Mouse (Mus musculus) T-helper 17 cell (primary cell): ENCODE measurements around the gene Spon1.

Source experiments
- in situ Hi-C, 2 experiments: fragments of 300-600 bp; cut with MboI, MseI; formaldehyde crosslinking; loops; 1 replicate in 1 of 2; 2 replicates in 1 of 2; pipeline ENCODE4 v1.15.1; 2025; ENCODE audit warnings: high pct_unique_total_duplicates in 2 of 2

Spon1 gene

DNA sequence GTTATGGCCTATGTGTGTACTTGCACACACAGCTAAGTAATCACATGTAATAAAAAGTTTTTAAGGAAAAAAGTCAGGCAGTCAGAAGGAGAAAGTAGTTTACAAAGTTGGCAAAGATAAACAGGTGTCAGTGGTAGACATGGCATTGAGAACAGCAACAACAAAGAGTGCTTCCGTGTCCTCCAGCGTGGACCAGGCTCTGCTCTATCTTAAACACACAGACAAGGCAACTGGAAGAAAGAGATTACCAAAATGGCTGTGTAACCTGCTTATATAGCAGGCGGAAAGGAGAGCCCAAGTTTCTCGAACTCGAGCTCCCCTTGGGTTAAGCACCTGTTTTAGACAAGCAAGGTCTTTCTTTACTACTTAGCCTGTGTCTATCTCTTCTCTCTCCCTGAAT is 314.5 kb downstream of the Spon1 start:
- in situ Hi-C loops: loop anchor here in 1 of 2 experiments (25.0 kb wide), 1 partner anchor 407 kb away; no protein-coding TSS in a partner anchor

DNA sequence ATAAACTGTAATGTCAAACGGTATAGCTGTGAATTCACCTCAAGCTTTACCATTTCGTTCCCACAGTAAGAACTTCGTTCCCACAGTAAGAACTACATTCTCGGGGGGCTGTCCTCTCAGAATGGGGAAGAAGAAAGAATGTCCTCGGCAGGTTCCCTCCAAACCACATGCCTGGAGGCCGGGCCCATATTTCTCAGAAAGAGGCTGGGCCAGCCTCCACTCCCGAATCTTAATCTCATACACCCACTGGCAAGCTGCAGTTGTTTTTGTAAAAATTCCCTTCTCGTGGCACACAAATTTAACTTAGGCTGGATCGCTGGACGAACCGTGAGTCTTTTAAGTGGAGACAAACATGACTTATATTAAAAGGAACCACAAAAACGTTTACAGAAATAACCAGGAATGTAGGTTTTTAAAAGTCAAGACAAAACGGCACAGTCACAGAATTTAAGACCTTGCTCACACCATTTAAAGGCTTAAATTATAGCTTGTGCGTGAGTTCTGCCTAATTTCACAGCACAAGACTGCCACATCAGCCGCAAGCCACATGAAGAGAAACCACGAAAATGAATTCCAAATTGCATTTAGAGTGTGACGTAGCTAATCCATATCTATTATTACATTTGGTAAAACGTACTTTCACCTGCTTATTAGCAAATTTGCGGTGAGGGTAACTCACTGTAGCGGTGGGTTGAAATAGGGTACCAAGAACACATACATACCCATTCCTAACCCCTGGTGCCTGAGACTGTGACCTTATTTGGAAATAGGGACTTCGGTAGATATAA is 316.0 kb downstream of the Spon1 start:
- in situ Hi-C loops: loop anchor here in 1 of 2 experiments (25.0 kb wide), 1 partner anchor 405 kb away; no protein-coding TSS in a partner anchor

- in situ Hi-C loops: loop anchor here in 1 of 2 experiments (25.0 kb wide), 1 partner anchor 404 kb away; no protein-coding TSS in a partner anchor
Measured at GRCm38 (mm10) chr7:114083088-114083487, 317.3 kb downstream of the Spon1 start.

- in situ Hi-C loops: loop anchor here in 1 of 2 experiments (25.0 kb wide), 1 partner anchor 404 kb away; no protein-coding TSS in a partner anchor
Measured at GRCm38 (mm10) chr7:114083760-114084159, 318.0 kb downstream of the Spon1 start.

DNA sequence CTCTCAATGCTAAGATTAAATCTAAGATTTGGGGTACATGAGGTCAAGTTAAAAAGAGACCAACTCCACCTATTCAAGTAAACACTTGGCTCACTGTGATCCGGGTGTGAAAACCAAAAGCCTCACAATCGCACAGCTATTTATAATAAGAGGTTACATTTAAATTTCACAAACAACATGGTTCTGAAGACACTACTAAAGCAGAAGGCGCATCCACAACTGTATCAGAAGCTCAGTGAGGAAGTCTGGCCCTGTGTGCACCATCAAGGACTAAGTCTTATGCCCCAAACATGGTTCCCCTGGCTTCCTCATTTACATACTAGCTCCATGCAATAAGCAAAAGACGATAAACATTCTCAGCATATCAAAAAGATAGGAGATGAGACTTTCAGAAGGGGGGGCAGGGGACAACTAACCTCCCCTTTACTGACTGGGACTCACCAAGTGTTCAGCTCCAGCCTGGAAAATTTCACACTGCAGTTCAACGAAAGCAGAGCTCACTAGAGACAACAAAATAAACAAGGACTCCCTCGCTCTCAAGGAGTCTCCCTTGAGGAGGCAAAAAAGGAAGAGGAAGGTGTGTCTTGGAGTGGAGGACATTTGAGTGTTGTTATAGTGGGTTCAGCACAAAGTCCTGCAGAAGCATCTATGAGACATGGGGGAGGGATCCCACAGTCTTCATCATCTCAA is 320.4 kb downstream of the Spon1 start:
- in situ Hi-C loops: loop anchor here in 1 of 2 experiments (25.0 kb wide), 1 partner anchor 401 kb away; no protein-coding TSS in a partner anchor

- in situ Hi-C loops: loop anchor here in 1 of 2 experiments (25.0 kb wide), 1 partner anchor 400 kb away; no protein-coding TSS in a partner anchor
Measured at GRCm38 (mm10) chr7:114087341-114087740, 321.5 kb downstream of the Spon1 start.

DNA sequence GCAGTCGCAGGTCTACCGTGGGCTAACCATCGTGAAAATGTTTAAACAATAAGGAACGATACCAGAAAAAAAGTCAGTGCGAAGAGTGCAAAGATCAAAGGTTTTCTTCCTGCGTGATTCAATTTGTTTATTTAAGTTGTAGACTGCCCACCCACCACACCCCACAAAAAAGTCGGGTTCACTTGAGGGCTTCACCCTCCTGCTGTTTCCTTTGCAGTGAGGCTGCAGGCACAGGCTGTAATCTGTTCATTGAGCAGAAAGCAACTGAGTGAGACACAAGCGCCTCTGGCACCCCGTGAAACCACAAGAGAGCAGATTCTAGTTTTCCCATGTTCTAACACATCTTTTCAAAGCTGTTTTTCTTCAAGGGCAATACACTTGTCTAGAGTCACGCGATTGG is 322.2 kb downstream of the Spon1 start:
- in situ Hi-C loops: loop anchor here in 1 of 2 experiments (25.0 kb wide), 1 partner anchor 399 kb away; no protein-coding TSS in a partner anchor

DNA sequence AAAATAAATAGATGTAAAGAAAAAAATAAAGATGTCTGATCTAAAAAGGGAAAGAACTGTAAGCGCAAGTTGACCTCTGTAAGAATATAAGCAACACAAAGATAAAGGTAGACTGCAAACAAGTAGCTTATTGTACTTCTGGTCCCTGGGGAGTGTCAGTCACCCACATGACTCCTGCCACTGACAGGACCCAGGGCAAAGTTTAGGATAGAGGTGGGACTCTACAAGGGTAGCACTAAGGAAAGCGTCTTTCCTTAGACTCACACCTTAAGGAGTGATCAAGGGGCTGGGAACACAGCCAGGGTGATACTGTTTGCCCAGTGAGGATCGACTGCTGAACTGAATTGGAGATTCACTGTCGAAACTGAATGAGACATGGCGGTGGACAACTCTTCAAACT is 323.1 kb downstream of the Spon1 start:
- in situ Hi-C loops: loop anchor here in 1 of 2 experiments (25.0 kb wide), 1 partner anchor 398 kb away; no protein-coding TSS in a partner anchor

DNA sequence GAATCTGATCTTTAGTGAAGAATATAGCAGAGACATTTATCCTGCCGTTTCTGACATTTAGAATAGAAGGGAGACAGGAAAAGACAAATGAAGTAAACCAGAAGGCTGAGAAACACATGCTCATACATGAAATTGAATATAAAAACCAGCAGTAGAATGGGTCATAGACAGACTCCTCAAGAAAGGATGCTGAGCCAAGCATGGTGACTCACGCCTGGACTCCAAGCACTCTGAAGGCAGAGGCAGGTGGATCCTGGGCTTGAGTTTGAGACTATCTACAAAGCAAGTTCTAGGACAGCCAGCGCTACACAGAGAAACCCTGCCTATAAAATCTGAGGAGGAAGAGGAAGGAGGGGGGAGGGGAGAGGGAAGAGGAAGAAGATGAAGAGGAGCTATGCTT is 324.4 kb downstream of the Spon1 start:
- in situ Hi-C loops: loop anchor here in 1 of 2 experiments (25.0 kb wide), 1 partner anchor 397 kb away; no protein-coding TSS in a partner anchor

DNA sequence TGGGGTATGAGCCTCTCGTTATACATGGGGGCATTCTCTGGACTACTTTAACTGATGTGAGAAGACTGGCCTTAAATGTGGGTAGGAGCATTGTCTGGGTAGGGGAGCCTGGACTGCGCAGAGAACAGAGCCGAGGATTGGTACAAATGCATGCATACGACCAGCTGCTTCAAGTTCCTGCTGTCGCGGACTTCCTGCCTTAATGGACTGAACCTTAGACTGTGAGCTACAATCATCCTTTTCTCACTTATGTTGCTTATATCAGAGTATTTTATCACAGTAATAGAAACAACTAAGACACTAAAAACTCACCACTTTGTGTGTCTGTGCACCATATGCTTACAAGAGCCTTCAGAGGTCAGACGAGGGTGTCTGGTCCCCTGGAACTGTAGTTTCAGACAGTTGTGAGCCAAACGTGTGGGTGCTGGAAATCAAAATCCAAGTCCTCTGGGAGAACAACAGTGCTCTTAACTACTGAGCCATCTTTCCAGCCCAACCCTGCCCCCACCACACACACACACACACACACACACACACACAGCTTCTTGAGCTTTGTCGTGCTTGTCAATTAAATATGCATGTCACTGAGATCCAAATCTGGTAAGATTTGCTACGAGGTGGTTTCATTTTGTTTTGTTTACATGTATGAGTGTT is 325.2 kb downstream of the Spon1 start:
- in situ Hi-C loops: loop anchor here in 1 of 2 experiments (25.0 kb wide), 1 partner anchor 396 kb away; no protein-coding TSS in a partner anchor
